Mouse (Mus musculus): ENCODE measurements around the gene Nat14.
A peak's percentile ranks its signal among the peaks of the same experiment; 100 is the strongest.

Gene Nat14

DNA sequence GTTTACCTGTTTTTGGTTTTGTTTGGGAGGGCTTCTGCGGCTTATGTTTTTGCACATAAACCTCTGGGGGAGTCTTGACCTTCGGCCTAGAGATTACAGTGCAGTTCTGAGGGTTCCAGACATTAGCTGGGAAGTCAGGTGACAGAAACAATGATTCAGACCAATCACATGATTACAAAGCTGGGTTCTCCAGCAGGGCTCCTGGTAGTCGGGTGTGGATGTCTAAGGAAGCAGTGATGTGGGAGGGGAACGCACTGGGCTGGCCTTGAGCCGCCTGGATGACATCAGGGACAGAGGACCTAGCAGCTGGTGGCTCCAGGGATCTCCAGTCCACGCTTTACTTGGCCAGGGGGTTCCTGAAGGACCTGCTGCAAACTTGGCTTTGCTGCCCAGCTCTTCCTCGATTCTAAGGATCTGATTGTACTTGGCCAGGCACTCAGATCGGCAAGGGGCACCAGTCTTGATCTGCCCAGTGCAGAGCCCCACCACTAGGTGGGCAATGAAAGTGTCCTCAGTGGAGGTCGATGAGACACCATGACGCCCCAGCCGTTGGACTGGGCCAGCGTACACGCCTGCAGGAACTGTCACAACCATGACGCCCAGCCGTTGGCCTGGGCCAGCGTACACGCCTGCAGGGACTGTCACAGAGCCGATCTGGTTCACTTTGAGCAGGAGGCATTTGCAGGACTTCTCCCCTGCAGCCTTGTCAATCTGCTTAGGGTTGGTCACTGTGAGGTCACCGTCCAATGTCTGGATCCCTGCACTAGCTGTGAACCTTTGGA is 28.9 kb downstream of the Nat14 start:
- no peak for DNase-seq

DNA sequence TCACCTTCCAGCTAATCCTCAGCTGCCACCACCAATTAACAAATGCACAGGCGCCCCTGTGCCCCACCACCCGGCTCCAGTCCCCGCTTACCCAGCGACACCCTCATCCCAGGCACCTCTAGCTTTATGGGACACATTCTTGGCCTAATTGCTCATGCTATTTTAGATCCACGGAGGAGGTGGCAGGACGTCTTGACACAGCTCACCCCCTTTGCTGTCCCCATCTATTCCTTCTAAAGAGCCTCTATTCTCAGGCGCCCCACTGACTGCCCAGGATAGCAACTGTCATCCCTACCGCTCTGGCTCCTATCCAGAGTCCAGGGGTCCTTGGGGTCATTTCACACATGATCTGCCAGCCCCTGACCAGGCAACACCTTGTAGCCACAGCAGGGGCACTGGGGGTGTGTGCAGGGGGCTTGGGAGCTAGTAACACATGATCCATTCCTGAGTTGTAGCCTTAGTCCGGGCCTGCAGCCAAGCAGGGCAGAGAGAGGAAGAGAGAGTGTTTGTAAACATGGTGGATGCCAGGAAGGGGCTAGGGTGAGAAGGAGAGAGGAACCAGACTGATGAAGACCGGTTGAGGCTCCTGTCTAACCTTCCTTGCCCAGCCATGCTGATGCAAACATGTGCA is 32.1 kb downstream of the Nat14 start:
- no peak for DNase-seq

DNA sequence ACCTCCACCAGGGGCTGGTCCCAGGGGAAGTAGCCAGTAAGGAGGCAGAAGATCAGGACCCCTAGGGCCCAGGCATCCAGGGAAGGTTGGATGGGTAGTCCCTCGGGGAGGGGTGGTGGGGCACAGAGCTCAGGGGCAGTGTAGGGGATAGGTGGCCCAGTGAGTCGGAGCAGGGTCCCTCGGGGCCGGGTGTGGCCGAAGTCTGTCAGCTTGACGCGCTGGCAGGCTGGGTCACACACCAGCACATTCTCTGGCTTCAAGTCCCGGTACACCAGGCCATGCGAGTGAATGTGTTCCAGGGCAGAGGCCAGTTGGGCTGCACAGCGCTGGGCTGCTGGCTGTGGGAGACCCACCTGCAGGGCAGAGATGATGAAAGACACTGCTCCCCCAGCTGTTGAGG is 35.5 kb downstream of the Nat14 start:
- no peak for DNase-seq

DNA sequence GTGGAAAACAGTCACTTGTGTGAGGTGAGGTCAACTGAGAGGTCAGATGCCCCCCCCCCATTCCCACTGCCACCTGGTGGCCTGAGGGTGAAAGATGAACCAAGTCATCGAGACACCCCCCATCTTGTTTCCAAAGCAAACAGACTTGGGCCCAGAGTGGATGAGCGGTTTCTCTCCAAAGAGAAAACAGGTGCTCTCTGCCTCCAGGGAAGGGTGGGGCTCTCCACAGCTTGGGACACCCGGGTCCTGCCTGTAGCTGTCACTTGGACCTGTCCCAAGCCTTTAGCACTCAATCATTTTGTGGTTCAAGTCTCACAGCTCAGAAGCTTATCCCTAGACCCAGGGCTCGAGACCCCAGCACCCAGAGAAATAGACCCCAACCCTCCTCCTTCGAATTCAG is 41.7 kb downstream of the Nat14 start:
- no peak for DNase-seq

DNA sequence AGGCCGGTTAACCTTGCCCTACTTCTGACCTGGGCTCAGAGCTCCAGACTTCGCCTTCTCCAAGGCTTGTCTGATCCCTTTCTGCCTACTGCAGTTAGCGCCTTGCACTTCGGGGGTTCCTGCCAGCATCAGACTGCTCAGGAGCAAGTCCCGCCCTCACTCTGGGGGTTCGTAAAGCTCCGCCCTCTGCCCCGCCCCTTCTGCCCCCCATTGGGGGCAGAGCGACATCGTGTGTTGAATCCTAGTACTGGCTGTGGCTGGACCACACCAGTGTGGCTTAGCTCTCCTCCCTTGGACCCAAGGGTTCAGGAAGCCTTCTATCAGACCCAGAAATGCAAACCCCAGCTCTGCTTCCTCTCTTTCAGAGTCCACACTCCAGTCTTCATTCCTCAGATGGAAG is 42.4 kb downstream of the Nat14 start, which contains the start of gene Sbk2:
Gene Sbk2, minus strand, starts transcription at position 135 of the 400 bp plus-strand sequence.
- DNase-seq = peak; percentile 19 to 63

DNA sequence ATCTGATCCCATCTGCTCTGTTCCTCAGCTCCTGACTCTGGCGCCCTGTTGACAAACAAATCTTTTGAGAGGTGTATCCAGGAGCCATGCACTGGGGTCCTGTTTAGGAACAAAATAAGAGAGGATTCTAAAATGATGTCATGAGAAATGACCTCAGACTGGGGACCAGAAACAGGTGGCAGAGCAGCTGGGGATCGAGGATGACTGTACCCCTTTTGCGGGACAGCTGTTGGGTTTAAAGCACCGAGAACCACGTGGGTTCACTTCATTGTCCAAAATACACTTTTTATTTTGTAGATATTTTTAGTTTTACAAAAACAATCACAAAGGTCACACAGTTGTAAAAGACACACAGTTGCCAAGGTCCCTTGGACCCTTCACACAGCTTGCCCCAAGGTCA is 43.2 kb downstream of the Nat14 start:
- no peak for DNase-seq

DNA sequence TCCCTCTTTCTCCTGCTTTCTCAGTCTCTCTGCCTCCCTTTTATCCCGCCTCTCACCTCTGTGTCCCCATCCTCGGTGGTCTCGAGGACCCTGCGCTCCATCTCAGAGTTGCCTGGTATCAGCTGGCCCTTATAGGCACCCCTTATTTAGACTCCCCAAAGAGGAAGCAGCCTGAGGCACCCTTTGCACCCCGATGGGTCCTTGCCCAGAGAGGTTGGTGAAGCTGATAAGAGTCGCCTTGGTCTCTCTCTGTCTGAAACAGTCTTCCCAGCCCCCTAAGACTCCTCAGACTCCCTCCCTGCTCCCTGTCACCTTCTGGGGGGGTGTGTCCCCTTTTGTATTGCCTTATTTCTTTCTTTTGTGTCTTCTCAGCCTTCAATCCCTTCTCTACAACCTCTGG is 49.2 kb downstream of the Nat14 start, which contains the start of gene Sbk3:
Gene Sbk3, minus strand, starts transcription at position 101 of the 400 bp plus-strand sequence.
- DNase-seq = no peak

DNA sequence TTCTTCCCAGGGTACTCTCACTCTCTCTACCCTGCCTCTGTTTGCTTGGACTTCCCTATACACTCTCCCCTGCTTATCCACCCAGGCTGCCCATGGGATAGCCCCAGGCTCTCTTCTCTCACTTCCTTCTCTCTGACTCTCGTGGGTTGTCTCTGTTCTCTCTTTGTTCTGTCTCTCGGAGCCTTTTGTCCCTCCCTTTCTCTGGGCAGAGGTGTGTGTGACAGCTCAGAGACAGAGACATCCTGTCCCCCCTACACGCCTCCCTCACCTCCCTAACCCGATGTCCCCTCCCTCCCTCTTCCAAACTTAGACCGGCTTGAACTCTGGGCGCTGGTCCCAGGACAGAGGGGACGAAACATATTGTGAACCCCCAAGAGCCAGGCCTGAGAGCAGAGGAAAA is 49.9 kb downstream of the Nat14 start:
- no peak for DNase-seq

DNA sequence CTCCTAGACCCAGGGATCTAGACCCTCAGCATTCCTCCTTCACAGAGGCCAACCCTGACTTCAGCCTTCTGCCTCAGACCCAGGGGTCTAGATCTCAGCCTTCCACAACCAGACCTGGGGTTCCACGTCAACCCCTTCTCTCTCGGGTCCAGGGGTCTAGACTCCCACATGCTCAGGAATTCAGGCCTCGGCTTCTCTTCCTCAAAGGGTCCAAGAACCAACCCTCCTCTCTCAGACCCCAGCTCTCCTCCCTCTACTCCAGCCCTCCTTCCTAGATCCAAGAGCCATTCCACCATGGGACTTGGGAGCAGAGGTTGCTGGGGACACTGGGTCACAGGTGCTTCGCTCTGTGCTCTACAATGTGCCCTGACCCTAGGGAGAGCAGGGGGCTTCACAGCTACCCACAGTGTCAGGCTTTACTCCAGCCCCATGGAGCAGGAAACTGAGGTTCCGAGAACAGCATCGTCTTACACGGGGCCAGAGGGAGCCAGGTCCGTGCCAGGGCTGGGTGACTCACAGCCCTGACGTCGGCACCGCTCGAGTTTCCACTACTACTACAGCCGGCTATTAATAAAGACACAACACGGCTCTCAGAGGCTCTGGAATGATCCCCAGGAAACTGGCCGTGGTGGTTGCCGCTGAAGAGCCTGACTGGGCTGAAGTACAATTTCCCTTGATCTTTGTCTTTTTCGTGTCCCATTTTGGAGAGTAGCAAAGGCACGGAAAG is 50.7 kb downstream of the Nat14 start:
- no peak for DNase-seq
